Mouse (Mus musculus) kidney, adult 11 months (tissue): Measurements from ENCODE around the gene B3gnt2.
A peak's percentile ranks its signal among the peaks of the same experiment; 100 is the strongest.
"Not testable (repeated sequence)": the region's sequence is repeated elsewhere in the genome, so short reads cannot be mapped to it uniquely, and the experiment has no call there.

Source experiments
- DNase-seq: peaks from one replicate; pipeline ENCODE4 v3.0.0; 2022

Gene B3gnt2

DNA sequence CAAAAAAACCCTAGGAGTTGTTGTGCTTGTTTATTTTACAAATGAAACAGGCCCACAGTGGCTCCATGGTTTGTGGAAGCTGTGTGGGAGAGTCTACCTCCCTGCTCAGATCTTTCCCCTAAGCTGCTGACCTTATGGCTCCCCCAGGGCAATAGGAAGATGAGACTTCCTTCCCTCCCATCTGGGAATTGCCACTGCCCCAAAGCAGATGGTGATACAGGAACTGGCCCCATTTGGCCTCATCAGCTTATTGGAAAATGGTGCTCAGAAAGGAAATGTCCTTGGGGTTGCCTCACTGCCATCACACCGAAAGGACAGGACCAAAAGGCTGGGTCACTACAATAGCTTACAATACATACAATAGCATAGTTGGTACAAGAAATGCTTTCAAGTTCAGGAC, 97.7 kb downstream of the B3gnt2 start:
- no peak for DNase-seq

DNA sequence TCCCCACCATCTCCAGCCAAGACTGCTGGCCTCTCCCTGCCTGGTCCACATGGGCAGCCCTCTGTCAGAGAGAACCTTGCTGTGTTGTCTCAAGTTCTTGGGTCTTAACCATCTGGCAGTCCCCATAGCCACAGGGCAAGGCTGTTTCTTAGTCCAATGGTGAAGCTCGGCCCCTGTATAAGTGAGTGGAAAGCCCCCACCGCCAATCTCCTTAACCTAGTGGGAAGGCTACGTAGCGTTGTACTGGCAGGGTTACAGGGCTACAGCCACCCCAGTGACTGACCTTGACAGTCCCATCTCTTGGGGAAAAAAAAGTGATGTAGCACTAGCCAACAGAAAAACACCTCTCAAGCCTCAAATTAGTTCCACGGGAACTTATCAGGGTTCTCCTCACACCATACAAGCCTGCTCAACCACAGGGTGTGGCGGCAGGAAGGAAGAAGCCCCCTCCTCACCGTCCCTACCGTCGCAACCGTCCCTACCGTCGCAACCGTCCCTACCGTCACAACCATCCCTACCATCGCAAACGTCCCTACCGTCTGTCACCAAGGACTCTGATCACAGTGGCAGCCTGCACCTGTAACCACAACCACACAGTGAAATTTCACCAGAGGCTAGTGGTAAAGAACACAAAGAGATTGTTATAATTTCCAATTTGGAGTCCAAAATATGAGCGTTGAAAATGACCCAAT, 98.4 kb downstream of the B3gnt2 start:
- DNase-seq, result no peak

DNA sequence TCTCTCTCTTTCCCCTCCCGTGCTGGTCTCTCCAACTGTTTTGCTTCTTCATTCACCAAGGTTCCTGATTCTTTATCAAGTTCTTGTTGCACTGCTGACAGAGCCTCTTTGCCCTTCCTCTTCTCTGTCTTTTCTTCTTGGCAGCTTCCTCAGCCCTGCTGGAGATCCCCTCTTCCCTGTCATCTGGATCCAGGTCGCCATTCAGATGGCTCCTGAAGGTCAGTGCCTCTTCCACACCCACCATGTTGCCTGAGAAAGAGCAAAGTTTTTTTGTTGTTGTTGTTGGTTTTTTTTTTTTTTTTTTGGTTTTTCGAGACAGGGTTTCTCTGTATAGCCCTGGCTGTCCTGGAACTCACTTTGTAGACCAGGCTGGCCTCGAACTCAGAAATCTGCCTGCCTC, 101.0 kb downstream of the B3gnt2 start:
- no peak for DNase-seq

DNA sequence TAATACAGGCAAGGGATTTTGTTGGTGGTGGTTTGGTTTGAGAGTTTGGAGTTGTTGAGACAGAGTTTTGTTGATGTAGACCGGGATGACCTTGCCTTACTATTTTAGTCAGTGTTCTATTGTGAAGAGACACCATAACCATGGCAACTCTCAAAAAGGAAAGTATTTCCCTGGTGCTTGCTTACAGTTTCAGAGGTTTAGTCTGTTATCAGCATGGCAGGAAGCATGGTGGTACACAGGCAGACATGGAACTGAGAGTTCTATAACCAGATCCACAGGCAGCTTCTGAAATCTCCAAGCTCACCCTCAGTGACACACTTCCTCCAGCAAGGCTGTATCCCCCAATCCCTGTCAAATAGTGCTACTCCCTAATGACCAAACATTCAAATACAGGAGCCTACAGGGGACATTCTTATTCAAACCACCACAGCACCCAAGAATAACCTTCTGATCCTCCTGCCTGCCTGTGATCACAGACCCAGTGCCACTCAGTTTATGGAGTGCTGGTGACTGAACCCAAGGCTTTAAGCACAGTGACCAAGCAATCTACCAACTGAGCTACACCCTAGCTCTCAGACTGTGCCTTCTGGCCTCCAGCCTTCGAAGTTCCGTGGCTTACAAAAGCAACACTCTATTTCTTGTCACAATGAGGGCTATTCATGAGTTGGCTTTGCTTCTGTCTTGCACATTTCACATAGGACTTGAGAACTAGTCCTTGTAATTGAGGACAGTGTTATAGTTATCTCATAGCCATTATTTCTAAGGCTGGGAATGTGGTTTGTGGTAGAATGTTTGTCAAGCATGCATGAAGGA, 104.4 kb downstream of the B3gnt2 start:
- no peak for DNase-seq

DNA sequence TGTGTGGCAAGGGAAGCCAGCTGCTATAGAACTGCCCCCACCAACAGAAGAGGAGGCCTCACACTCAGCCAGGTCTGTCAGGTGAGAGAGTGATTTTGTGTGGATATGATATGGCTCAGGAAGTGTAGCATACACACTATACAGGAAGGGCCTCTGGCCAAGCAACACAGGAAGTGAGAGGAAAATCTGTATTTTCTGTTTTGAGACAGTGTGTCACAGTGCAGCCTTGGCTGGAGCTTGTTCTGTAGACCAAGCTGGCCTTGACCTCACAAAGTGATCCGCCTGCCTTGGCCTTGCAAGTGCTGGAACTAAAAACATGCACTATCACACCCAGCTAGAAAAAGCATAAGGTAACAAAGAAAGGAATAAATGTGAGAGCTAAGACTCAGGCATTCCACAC, 105.6 kb downstream of the B3gnt2 start:
- DNase-seq, result no peak

DNA sequence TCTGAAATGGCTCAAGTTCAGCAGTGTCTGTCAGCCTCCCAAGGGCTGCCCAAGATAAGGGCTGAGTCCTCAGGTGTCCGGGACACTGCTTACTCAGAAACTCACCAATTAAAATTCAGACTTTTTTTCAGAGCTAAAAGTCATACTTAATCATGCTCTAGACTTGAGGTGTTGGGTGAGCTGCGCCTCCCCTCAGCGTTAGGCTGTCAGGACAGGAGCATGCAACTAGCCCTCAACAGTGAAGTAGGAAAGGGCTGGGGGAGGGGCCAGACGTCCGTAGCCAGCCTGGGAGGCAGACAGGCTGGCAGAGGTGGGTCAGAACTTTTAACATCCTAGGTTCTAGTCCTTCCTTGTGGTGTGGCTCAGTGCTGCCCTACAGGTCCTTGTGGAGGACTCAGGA, 108.2 kb downstream of the B3gnt2 start:
- no peak for DNase-seq

DNA sequence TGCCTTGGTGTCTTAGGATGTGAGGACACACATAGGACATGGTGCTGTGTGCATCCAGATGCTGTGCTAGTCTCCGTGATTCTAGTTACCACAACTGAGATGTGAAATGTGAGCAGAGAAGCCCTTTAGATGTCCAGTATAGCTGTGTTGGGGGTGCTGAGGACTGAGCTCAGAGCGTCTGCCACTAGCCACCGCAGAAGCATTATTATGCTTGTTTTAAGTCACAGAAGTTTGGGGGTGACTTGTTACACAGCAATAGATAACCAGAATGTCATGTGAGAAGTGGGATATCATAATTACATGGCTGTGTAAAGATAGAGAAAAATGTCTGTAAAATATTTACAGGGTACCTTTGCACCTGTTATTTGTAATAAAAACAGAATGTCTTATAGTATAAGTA, 109.2 kb downstream of the B3gnt2 start:
- no peak for DNase-seq

DNA sequence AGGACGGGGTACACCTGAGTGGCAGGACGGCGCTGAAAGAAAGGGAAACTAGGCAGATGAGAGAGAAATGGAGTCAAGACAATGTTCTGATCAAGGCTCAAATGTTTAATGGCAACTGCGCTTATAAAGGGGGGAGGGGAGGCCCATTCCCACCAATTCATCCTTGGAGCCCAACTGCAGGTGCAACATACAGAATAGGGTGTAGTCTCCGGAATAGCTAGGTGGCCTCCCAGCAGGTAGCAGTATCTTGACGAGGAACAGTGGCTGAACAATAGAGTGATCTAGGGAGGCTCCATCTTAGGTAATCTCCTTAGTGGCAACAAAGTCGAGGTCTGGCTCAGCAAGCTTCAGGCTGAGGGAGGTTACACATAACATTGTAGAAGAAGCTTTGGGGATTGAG, 113.4 kb downstream of the B3gnt2 start:
- DNase-seq, result no peak

DNA sequence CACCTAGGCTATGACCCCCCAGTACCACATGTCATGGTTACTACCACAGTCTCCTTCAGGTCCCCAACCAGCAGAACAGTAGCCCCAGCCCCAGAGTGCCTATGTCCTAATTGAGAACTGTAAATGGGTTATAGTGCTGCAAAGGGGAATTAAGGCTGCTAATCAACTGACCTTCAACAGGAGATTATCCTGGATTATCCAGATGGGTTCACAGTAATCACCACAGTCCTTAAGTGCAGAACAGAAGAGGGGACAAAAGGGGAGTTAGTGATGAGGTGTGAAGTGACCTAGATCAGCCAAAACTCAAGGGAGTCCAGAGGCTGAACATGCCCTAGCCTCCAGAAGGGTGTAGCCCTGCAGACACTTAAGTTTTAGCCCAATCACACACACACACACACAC, 115.4 kb downstream of the B3gnt2 start:
- no peak for DNase-seq

DNA sequence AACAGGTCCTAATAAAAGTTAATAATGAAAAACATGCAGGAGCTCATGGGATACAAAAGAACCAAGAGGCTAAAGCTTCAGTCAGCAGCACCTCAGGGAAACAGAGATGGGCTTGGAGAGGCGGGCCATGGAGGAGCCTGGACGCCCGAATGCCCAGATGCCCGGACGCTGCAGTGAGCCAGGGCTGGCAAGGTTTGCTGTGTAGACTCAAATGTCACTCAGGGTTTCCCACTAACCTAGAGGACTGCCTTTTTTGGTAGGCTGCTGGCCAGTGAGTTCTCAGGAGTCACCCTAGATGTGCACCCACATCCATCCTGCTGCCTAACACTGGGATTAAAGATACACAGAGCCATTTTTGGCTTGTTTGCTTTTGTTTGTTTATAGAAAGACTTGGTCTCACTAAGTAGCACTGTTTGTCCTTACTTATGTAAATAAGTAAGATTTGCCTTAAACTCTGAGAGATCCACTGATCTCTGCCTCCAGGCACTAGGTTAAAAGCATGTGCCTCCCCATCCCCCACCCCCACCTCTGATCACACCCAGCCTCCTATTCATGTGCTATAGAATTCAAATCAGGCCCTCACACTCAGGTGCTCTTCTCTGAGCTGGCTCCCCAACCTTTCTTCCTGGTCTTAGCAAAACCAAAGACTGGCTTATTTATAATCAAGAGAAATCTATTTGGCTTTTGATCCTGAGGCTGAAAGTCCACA, 117.0 kb downstream of the B3gnt2 start:
- no peak for DNase-seq

DNA sequence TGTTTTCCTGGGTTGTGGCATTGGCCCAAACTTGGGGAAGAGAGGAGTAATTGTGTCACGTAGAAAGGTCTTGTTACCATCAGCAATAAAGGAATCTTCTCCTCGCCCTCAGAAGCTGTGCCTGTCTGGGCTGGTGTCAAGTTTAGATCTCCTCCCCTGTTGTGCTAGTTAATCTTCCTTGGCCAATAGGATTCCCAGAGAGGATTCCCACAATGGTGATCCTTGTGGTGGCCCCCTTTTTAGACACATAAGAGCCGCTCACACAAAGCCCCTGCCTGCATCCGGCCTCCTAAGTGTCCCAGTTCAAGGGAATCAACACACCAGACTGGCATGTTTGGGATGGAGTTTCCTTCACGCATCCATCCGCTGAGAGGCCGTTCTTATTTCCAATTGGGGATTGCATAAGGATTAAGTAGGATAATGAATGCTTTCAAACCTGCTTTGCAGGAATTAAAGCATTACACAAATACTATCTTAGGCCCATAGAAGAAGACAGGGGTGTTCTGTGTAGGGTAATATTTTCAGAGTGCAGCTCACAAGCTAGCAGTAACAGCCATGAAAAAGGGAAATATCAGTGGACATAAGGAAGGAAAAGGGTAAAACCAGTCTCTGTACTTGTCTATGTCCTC, 118.6 kb downstream of the B3gnt2 start:
- DNase-seq, result no peak

DNA sequence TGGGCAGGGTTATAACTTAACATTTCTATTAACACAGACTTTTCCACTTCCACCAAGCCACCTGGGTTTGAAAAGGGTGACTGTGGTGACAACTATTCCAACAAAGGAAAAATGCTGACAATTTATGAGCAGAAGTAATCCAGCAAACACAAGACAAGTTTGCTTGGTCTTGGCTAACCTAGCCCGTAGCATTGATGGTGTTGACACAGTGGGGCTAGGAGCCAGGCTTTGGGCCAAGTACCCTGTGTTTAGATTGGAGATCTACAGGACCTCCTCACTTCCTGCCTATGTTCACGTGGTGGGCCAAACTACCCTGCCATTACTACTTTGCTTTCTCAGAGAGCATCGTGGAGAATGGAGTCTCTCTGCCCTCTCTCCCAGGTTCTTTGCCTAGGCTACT, 119.3 kb downstream of the B3gnt2 start:
- DNase-seq, result no peak

DNA sequence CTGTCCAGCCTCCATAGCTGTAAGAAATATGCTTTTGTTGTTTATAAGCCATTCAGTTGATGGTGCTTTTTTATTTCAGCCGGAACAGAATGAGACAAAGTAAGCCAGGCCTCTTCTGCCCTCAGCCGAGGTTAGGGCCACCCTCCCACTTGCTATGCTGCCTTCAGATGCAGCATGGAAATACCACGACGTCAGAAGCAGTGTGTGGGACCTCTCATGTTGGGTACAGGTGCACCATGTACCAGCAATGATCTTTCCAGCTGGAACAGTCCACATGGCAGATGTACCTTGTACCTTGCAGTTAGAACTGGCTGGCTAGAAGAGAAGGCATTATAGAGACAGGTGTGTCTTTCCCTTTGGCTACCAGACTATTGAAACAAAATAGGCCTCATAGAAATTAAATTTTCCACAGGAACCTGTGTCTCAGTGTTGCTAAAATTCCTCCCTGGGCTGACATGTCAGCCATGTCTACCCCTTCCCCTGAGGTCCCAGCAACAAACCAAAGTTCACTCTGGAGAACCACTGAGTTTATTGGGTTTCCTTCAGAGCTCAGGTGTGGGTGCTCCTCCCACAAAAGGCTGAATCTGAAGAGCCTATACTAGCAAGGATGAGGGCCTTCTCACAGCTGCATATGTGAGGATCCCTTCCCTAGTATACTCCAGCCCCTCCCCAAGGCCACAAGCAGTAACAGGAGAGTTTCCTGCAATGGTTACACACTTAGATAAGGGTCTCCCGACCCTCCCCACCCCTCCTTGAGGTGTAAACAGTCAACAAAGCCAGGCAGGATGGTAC, 121.1 kb downstream of the B3gnt2 start:
- no peak for DNase-seq

DNA sequence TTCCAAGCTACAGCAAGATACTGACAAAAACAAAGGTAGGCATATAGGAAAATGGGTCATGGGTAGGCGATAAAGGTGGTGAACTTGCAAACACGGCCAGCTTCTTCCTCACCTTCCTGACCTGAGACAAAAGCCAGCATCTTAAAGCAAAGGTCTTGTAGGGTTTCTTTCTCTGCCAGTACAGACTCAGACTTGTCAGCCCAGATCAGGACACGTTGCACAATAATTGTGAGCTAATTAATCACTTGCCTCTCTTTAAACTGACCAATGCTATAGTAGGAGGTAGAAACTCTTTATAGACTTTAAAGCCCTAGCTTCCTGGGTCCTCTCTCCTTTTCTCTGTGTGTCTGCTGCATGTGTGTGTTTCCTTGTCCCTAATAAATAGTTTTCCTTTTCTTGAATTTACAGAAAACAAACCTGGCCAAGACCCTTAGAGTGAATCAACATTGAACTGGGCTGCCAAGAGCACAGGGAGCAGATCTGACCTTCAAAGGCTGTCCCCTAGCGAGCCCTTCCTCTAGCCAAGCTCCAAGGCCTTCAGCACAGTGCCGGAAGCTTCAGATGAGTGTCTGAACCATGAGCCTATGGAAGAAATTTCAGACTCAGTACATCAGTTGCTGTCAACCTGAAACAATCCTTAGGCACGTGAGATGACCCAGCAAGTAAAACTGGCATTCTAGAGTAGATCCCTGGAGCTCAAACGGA, 124.1 kb downstream of the B3gnt2 start:
- DNase-seq, result no peak

DNA sequence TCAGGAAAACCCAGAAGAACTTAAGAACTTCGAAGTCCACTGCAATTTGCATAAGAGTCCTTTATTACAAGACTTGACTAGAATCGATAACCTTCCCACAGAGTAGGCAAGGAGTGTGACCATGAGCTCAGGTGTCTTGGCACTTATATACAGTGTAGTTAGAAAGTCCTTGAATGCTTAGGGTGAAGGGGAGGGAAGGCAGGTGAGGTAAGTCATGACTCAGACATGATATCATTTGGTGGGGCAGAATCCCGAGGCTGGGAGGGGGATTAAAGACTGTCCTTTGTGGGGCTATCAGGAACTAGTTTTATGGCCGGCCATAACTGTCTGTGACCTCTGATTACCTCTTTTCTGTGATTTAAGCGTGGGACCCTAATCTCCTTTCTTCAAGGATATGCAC, 125.6 kb downstream of the B3gnt2 start:
- DNase-seq, result not testable (repeated sequence)

DNA sequence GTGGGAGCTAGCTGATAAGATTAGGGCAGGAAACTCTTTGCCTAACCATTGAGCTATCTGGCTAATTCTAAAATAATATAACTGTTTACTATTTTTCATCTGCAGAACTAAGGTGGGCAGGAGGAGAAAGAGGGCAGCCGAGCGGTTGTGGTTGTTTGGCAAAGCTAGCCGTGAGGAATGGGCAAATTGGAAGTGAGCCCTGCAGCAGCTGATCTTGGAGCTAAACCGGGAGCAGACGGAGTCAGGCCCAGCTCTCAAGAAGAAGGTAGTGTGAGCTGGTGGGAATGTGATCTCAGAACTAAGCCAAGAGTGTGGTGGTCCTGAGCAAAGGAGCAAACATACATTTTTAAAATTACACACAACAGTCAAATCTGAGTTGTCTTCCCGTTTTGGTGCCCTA, 126.8 kb downstream of the B3gnt2 start:
- DNase-seq, result no peak

DNA sequence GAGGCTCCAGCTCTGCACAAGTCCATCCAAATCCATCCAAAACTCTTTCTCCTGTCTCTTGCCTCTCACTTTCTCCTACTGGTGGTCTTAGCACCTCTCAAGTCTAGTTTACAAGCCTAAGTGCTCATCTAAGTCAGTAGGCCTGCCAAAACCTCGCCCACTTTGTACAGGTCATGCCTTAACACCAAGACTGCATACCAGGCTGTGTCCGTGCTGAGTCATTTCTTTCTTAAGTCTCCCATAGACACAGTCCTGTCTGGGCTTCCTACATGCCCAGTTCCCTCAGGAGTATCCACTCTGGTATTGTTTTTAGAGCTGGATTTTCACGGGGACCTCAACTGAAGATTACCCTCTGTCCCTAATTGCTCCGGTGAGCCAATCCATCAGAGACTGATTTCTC, 127.9 kb downstream of the B3gnt2 start:
- DNase-seq, result no peak

DNA sequence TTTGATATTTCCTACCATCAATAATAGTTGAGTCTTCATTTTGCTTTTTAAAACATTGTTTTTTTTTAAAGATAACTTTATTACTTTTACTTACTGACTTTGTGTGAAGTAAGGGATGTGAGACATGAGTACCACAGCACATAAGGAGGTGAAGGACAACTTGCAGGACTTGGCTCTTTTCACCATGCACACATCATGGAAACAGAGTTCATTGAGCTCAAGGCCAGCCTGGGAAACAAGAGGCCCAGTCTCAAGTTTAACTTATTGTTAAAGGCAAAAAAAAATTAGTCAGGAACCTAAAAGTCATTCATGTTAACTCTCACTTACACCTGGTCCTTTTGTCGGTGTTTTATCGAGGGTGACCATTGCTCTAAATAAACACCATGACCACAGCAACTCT, 137.7 kb downstream of the B3gnt2 start:
- no peak for DNase-seq

DNA sequence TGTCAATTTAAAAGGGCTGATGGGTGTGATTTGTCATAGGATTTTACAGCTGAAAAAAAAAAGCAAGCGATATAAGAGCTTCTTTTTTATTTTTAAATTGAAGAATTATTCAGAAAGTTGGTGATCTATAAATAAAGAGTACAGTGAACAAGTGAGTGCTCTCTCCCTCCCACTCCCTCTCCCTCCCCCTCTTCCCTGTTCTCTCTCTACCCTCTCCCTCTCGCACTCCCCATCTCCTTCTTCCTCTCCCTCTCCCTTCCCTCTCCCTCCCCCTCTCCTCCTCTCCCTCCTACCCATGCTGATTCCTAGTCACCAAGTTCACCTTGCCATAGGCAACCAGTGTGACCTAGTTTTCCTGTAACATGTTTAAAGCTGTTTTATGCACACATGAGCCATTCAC, 140.7 kb downstream of the B3gnt2 start:
- peak; percentile 15 for DNase-seq

DNA sequence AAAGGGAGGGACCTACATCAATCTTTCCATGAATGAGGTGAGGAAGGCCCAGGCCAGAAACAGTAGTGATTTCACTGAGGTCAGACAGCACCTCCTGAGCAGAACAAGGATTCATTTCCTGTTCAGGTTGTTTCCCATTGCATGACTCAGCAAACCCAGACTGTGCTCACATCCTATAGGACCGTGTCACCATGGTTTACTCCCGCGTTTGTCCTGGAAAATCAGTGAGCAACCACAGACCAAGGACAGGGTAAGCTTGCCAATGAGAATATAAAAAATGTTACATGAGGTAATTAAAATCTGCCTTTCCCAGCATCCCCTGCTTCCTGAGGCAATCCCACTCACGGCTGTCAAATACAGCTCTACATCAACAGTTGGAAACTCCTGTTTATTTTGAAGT, 141.2 kb downstream of the B3gnt2 start:
- no peak for DNase-seq

DNA sequence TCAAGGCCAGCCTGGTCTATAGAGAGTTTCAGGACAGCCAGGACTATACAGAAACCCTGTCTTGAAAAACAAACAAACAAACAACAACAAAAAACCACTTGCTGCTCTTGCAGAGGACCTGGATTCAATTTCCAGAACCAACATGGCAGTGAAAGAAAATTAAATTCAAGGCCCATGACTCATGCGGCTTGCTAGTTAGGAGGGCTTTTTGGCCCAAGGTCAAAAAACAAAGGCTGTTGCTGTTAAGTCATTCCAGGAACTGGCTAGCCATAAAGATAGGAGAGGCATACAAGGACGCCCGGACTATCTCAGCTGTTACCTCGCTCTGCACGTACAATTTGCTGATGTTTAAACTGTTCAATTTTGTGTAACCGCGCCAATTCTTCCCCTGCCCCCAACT, 142.7 kb downstream of the B3gnt2 start:
- DNase-seq, result no peak

DNA sequence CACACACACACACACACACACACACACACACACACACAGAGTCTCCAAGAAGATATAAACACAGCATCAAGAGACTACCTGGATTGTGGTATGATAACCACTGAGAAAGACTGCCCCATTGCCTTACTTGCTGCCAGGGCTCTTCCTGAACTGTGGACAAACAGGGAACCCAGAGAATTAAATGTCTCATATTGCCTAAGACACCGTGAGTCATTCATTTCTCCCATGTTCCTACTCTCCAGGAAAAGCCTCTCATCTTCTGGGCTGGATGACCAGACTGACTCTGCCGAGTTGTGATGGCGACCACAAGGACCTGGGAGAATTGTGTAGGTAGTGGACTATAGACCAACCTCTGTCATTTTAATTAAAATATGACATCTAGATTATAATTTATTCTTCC, 149.4 kb downstream of the B3gnt2 start:
- no peak for DNase-seq
